Mouse (Mus musculus) MEL-GATA-1-ER (cell line): ENCODE results near the gene Gm32802.
"Not testable (repeated sequence)": the region's sequence is repeated elsewhere in the genome, so short reads cannot be mapped to it uniquely, and the experiment has no call there.

ENCODE experiments used
- DNase-seq: peaks from one replicate; pipeline ENCODE4 v3.0.0-alpha.2; 2012; ENCODE audit warnings: low read depth; ENCODE audit errors: extremely low read depth

The Gm32802 gene

GRCm38 (mm10) chr10:118258388-118258787 is at the start of gene Gm32802:
Gene Gm32802, plus strand, starts transcription at chr10:118258688.
- not testable (repeated sequence) for DNase-seq

GRCm38 (mm10) chr10:118215719-118216393 is 42.6 kb upstream of the Gm32802 start:
- DNase-seq = not testable (repeated sequence)

GRCm38 (mm10) chr10:118227629-118228028 is 30.9 kb upstream of the Gm32802 start:
- DNase-seq = not testable (repeated sequence)

- not testable (repeated sequence) for DNase-seq
Observed at GRCm38 (mm10) chr10:118232607-118233006, 25.9 kb upstream of the Gm32802 start.

GRCm38 (mm10) chr10:118240680-118241079 is 17.8 kb upstream of the Gm32802 start, which contains the start of gene Gm32717:
Gene Gm32717, minus strand, starts transcription at chr10:118240780.
- DNase-seq = not testable (repeated sequence)

GRCm38 (mm10) chr10:118249006-118249595 is 9.4 kb upstream of the Gm32802 start:
- DNase-seq = not testable (repeated sequence)

- DNase-seq = no peak
Observed at GRCm38 (mm10) chr10:118250852-118251295, 7.6 kb upstream of the Gm32802 start.

- DNase-seq = not testable (repeated sequence)
Observed at GRCm38 (mm10) chr10:118268812-118269211, 10.3 kb downstream of the Gm32802 start.

GRCm38 (mm10) chr10:118271416-118271815 is 12.9 kb downstream of the Gm32802 start:
- DNase-seq = not testable (repeated sequence)

GRCm38 (mm10) chr10:118278069-118278468 is 19.6 kb downstream of the Gm32802 start:
- DNase-seq = not testable (repeated sequence)

GRCm38 (mm10) chr10:118282565-118282964 is 24.1 kb downstream of the Gm32802 start:
- DNase-seq = not testable (repeated sequence)

- not testable (repeated sequence) for DNase-seq
Observed at GRCm38 (mm10) chr10:118283016-118283415, 24.5 kb downstream of the Gm32802 start.

- DNase-seq = no peak
Observed at GRCm38 (mm10) chr10:118294938-118295337, 36.5 kb downstream of the Gm32802 start, which contains the start of gene Iltifb. Gene Iltifb, minus strand, starts transcription at chr10:118295038.

- not testable (repeated sequence) for DNase-seq
Observed at GRCm38 (mm10) chr10:118302133-118302532, 43.6 kb downstream of the Gm32802 start.
